Mouse (Mus musculus): ENCODE results near the gene Hmx2. TPM values are rescaled to one million over a fixed set of nuclear protein-coding genes. Genes with fewer than 3 reads are reported as not detected.

Gene Hmx2
- not detected in 2 replicates for total RNA-seq (2014; rRNA removed; ENCODE audit: low replicate concordance)
- polyA plus RNA-seq (2015; fragmentation: Nextera tagmentation; extraction: Ambion mirVana): not detected in 2 replicates

DNA sequence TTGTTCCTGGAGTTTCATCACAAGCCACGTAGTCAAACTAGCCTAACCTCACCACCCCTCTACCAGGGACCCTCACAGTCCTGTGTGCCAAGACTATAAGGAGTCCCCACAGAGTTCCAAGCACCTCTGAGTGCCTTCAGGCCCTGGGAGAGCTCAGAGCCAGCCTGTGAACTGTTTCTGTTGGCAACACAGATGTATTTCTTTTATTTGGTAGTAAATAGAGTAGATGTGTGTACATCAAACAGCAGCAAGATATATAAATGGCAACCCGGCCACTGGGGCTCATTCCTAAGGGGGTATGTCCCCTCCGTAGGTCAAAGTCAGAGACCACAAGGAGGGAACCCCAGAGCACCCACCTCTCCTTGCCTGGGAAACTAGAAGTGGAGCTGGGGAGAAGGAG lies at the start of gene Hmx2:
Gene Hmx2, plus strand, starts transcription at position 301 of the 400 bp plus-strand sequence.
- Histone ChIP-seq H3K9ac (replicated peaks; ENCODE audit: low read depth, low read length) (no peak within 1 kb of the TSS), H3K9me3 (replicated peaks; ENCODE audit: control insufficient read depth, low read length) (no peaks in the 10 kb centered on the region), H3K4me1 (ENCODE audit: control insufficient read depth, insufficient read depth) (peaks cover 7% of the 10 kb centered on the region; the same call in 1 of the 2 replicates), H3K36me3 (replicated peaks; ENCODE audit: control insufficient read depth, insufficient read depth, low read length) (no peaks in the 10 kb centered on the region), H3K27ac (ENCODE audit: low read depth) (no peak within 1 kb of the TSS), H3K4me3 (ENCODE audit: low read depth, low read length) (no peak within 1 kb of the TSS), H3K4me2 (ENCODE audit: low read depth, low read length) (no peak within 1 kb of the TSS), H3K27me3 (ENCODE audit: control insufficient read depth, insufficient read depth, low read length) (peaks cover 98% of the 10 kb centered on the region)
- no peak for ATAC-seq (ENCODE audit: insufficient read depth, low read depth)
- WGBS: 3% methylated on average over 3 of the region's 3 CpGs
- TF ChIP-seq CTCF (IDR thresholded peaks at IDR 0.05; ENCODE audit: low read depth) (no peak), EP300 (IDR thresholded peaks at IDR 0.05; ENCODE audit: low read depth) (no peak)
- no peak for DNase-seq (ENCODE audit: low spot score)

GRCm38 (mm10) chr7:131503739-131504138 lies 44.8 kb upstream of the Hmx2 start:
- WGBS: 58% methylated on average over 2 of the region's 2 CpGs

GRCm38 (mm10) chr7:131539979-131540378 lies 8.6 kb upstream of the Hmx2 start:
- under 1% methylated on average over 7 of the region's 7 CpGs for WGBS
- ATAC-seq (ENCODE audit: insufficient read depth, low read depth) (no peak), DNase-seq (ENCODE audit: low spot score) (peak; percentile 69)
- no peak overlapping the region for H3K4me3 ChIP-seq (ENCODE audit: low read depth, low read length)
- no peaks in the 10 kb centered on the region for H3K36me3 ChIP-seq (replicated peaks; ENCODE audit: control insufficient read depth, insufficient read depth, low read length)
- peaks cover 81% of the 10 kb centered on the region for H3K27me3 ChIP-seq (ENCODE audit: control insufficient read depth, insufficient read depth, low read length)
- H3K4me1 ChIP-seq (ENCODE audit: control insufficient read depth, insufficient read depth): peaks cover 23% of the 10 kb centered on the region
- TF ChIP-seq EP300 (IDR thresholded peaks at IDR 0.05; ENCODE audit: low read depth) (no peak), CTCF (IDR thresholded peaks at IDR 0.05; ENCODE audit: low read depth) (peak; percentile 77)
- no peak overlapping the region for H3K4me2 ChIP-seq (ENCODE audit: low read depth, low read length)
- no peak overlapping the region for H3K27ac ChIP-seq (ENCODE audit: low read depth)
- H3K9me3 ChIP-seq (replicated peaks; ENCODE audit: control insufficient read depth, low read length): no peaks in the 10 kb centered on the region
- H3K9ac ChIP-seq (replicated peaks; ENCODE audit: low read depth, low read length): no peak overlapping the region

More at GRCm38 (mm10) chr7:131503739-131504138, 44.8 kb upstream of the Hmx2 start:
- no peaks in the 10 kb centered on the region for H3K4me1 ChIP-seq (ENCODE audit: control insufficient read depth, insufficient read depth)
- H3K27me3 ChIP-seq (ENCODE audit: control insufficient read depth, insufficient read depth, low read length): no peaks in the 10 kb centered on the region
- no peak overlapping the region for H3K27ac ChIP-seq (ENCODE audit: low read depth)
- DNase-seq (ENCODE audit: low spot score) (no peak), ATAC-seq (ENCODE audit: insufficient read depth, low read depth) (no peak)
- TF ChIP-seq EP300 (IDR thresholded peaks at IDR 0.05; ENCODE audit: low read depth) (no peak), CTCF (IDR thresholded peaks at IDR 0.05; ENCODE audit: low read depth) (no peak)
- H3K9me3 ChIP-seq (replicated peaks; ENCODE audit: control insufficient read depth, low read length): no peaks in the 10 kb centered on the region
- no peaks in the 10 kb centered on the region for H3K36me3 ChIP-seq (replicated peaks; ENCODE audit: control insufficient read depth, insufficient read depth, low read length)
- no peak overlapping the region for H3K4me3 ChIP-seq (ENCODE audit: low read depth, low read length)
- no peak overlapping the region for H3K4me2 ChIP-seq (ENCODE audit: low read depth, low read length)
- H3K9ac ChIP-seq (replicated peaks; ENCODE audit: low read depth, low read length): no peak overlapping the region

DNA sequence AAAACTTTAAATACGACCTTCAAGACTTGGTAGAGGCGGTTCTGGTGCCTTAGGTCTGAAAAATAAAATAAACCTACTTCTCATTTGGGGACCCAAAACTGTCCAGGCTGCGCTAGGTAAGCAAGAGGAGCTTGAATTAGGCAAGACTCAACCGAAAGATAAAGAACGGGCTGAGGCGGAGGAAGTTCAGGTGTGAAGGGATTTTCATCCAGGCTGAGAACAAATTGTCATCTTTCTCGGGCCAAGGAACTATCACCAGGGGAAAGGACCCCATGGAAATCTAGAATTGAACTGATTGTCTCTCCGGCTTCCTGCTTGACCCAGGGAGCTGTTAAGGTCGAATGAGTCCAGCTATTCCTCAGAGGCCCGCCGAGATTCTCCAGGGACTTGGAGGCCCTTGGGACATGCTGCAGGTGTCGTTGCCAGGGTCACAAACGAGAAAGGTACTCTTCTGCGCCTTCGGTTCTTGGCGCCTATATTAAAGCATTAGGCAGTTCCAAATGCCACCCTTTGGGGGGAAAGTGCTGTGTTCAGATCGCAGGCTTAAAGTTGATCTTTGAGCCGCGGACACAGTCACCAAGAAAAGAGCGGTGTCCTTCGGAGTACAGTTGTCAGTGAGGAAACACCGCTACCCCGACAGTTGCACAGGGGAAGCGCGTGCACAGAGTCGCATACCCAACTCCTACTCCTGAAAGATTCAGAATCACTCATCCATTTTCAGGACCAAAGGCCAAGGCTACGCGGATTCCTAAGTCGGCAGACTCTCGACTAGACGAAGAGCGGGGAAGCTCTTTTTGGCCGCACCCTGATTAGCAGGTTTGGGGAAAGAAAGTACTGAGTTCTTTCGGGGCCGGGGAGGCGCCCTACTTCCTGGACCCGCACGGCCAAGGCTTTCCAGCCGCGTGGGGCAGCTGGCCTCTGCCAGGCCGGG lies 7.1 kb upstream of the Hmx2 start:
- WGBS: 3% methylated on average over 41 of the region's 41 CpGs
- Histone ChIP-seq H3K4me1 (ENCODE audit: control insufficient read depth, insufficient read depth) (peaks cover 23% of the 10 kb centered on the region), H3K4me3 (ENCODE audit: low read depth, low read length) (peak overlapping the region; percentile 45), H3K9ac (replicated peaks; ENCODE audit: low read depth, low read length) (no peak overlapping the region), H3K4me2 (ENCODE audit: low read depth, low read length) (peak overlapping the region; percentile 67), H3K9me3 (replicated peaks; ENCODE audit: control insufficient read depth, low read length) (no peaks in the 10 kb centered on the region), H3K27ac (ENCODE audit: low read depth) (no peak overlapping the region), H3K36me3 (replicated peaks; ENCODE audit: control insufficient read depth, insufficient read depth, low read length) (no peaks in the 10 kb centered on the region), H3K27me3 (ENCODE audit: control insufficient read depth, insufficient read depth, low read length) (peaks cover 96% of the 10 kb centered on the region)
- no peak for ATAC-seq (ENCODE audit: insufficient read depth, low read depth)
- no peak for TF ChIP-seq CTCF (IDR thresholded peaks at IDR 0.05; ENCODE audit: low read depth)
- no peak for TF ChIP-seq EP300 (IDR thresholded peaks at IDR 0.05; ENCODE audit: low read depth)
- DNase-seq (ENCODE audit: low spot score): no peak

GRCm38 (mm10) chr7:131542115-131542871 lies 6.3 kb upstream of the Hmx2 start, which contains the start of gene Hmx3:
TSS of gene Hmx3 (plus strand) at chr7:131542867.
- Histone ChIP-seq H3K4me3 (ENCODE audit: low read depth, low read length) (peak within 1 kb of the TSS; percentile 45), H3K36me3 (replicated peaks; ENCODE audit: control insufficient read depth, insufficient read depth, low read length) (no peaks in the 10 kb centered on the region), H3K9ac (replicated peaks; ENCODE audit: low read depth, low read length) (no peak within 1 kb of the TSS), H3K27me3 (ENCODE audit: control insufficient read depth, insufficient read depth, low read length) (peaks cover 99% of the 10 kb centered on the region), H3K4me1 (ENCODE audit: control insufficient read depth, insufficient read depth) (peaks cover 23% of the 10 kb centered on the region), H3K27ac (ENCODE audit: low read depth) (no peak within 1 kb of the TSS), H3K9me3 (replicated peaks; ENCODE audit: control insufficient read depth, low read length) (no peaks in the 10 kb centered on the region), H3K4me2 (ENCODE audit: low read depth, low read length) (peak within 1 kb of the TSS; percentile 67)
- WGBS: under 1% methylated on average over 58 of the region's 65 CpGs
- ATAC-seq (ENCODE audit: insufficient read depth, low read depth): no peak
- TF ChIP-seq EP300 (IDR thresholded peaks at IDR 0.05; ENCODE audit: low read depth): no peak
- DNase-seq (ENCODE audit: low spot score): no peak
